Mouse (Mus musculus): ENCODE measurements around the gene Olfr215.
A peak's percentile ranks its signal among the peaks of the same experiment; 100 is the strongest.
"Not testable (repeated sequence)": the region's sequence is repeated elsewhere in the genome, so short reads cannot be mapped to it uniquely, and the experiment has no call there.

Gene Olfr215

DNA sequence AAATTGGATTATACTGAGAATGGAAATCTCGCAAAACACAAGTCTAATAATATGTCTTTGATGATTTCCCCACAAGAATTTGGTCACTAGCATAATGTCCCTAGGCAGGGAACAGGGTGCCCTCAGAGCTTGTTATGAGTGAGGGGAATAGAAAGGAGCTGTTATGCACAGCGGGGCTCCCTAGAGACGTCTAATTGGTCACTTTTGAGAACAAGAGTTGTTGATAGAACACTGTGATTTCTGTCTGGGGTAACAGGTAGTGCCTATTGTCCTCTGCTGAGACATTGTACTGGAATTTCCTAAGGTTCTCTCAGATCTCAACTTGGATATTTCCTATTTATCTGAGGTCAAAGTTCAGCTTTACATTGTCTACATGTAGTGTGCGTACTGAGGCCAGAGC is at the start of gene Olfr215:
TSS of gene Olfr215 (minus strand) at position 101 of the 400 bp plus-strand sequence.
- DNase-seq: no peak

DNA sequence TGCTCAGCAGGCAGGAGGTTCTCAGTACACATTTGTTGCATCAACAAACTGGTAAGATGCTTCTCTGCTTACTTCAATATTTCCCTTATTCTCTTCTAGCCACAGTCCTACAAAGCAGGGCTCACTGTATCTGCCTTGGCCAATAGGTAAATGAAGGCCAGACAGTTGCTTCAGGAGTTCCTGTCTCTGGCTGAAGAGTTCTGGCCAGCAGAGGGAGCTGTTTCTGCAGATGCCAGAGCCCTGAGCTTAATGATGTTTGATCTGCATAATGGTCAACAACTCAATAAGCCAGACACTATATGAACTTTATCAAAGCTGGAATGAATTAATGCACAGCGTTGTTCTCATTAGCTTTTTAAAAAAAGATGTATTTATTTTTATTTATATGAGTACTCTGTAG is 48.1 kb upstream of the Olfr215 start:
- DNase-seq: peak; percentile 74

DNA sequence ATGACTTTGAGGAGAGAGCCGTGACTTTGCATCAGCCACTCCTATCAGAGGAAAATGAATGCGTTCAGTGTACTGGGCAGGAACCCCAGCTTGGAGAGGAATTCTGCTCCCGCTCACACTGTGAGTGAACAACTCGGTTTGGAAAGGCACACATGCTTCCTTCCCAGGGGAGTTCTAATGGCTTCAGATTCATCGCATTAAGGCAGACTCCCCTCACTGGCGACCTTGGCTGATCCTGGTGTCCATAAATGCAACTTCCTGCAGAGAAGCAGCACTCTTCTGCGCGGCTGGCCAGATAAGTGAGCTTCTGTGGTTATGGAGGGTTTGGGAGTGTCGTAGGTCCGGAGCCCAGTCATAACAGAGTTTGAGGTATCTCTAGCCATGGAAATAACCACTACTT is 45.8 kb upstream of the Olfr215 start:
- DNase-seq: no peak

DNA sequence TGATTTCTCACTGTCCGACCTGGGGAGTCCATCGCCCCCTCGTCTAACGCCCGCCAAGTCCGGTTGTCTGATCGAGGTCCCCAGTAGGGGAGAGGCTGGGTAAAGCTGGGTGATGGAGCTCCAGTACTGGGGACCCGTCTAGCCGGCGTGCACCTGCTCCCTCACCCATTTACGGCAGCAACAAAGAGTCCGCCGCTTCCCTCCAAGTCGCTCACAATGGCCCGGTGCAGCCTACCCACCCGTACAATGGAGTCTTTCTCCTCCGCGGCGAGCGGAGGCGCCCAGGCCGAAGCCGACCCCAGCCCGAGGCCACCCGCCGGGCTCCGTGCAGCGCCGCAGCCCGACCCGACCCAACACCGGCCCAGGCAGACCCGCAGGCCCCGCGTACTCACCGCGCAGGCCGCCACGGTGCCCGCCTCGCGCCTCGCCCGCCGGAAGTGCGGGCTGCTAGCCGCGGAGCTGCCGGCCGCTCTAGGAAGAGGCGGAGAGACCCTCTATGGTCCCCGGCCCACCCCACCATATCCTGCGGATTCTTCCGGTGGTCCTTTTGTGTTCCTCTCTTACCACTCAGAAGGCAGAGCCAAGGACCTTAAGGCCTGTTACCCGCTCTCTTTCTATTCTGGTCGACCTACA is 44.7 kb upstream of the Olfr215 start, which contains the start of gene Zfp422:
TSS of gene Zfp422 (minus strand) at position 461 of the 633 bp plus-strand sequence.
- peak; percentile 54 for DNase-seq

GRCm38 (mm10) chr6:116628095-116628494 is 44.1 kb upstream of the Olfr215 start:
- no peak for DNase-seq

DNA sequence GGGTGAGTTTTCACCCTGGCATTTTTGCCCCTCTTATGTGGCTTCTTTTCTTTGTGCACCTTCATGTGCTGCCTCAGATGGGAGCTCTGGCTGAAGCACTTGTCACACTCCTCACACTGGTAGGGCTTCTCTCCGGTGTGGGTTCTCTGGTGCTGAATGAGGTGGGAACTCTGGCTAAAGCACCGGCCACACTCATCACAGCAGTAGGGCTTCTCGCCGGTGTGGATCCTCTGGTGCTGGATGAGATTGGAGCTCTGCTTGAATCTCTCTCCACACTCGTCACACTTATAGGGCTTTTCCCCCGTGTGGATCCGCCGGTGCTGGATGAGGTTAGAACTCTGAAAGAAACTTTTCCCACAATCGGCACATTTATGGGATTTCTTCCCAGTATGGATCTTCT is 42.4 kb upstream of the Olfr215 start:
- not testable (repeated sequence) for DNase-seq

DNA sequence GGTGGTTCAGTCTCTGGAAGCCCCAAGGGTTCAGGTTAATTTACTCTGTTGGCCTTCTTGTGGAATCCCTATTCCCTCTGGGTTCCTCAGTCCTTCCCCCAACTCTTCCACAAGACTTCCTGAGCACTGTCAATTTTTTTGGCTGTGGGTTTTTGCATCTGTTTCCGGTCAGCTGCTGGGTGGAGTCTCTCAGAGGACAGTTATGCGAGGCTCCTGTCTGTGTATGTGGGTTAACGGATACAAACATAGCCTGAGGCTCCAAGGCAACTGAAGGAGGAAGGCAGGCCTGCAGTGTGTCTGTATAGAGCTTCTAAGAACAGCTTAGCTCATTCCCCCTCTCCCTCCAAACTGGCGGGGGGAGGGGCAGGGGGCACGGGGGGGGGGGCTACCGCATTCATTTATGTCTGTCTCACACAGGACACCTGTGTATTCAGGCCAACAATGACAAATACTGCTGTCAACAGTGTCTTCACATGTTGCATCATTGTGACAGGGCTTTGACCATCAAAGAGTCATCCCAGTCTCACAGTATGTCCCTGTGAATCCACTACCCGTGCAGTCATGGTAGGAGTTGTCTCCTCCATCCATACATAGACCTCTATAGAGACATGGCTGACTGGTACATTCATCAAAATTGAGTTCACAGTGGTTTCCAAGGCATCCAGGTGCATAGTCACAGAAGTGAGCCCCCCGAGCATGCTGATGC is 37.5 kb upstream of the Olfr215 start:
- DNase-seq: no peak

DNA sequence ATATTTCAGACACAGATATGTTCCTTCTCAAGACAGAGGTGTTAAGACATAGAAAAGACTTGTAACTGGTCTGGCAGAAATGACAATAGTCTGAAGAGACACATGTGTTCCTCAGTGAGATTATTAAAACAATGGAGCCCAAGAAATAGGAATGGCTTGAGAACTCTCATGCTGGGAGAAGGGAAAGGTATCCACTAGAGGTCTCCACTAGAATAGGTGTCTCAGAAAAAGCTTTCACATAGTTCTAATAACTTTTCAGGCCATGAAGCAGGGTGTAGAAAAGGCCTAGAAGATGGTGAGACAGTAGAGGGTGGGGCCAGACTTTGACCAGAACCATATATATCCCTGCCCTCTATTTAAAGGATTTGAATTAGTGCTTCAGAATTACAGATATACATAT is 34.1 kb upstream of the Olfr215 start:
- DNase-seq: no peak

GRCm38 (mm10) chr6:116615719-116616118 is 31.7 kb upstream of the Olfr215 start:
- DNase-seq: no peak

DNA sequence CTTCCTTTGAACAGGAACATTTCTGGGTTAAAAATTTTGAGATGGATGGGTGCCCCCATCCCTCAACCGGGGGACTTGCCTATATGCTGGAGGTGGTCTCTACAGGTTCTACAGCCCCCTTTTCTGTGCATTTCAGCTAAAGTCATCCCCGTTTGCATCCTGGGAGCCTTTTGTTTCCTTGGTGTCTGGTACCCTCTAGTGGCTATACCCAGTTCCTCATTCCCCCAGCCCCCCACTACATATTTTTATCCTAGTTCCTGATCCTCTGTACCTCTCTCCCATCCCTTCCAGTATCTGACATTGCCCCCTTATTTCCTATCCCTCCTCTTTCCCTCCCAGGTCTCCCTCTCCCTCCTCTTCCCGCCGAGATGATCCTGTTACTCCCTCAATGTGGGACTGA is 23.2 kb upstream of the Olfr215 start:
- no peak for DNase-seq

- DNase-seq: not testable (repeated sequence)
These were observed 17.0 kb upstream of the Olfr215 start for GRCm38 (mm10) chr6:116600969-116601368.

- peak; percentile 11 for DNase-seq
These were observed 14.2 kb downstream of the Olfr215 start for GRCm38 (mm10) chr6:116569834-116570233.

- DNase-seq: no peak
These were observed 29.0 kb downstream of the Olfr215 start for GRCm38 (mm10) chr6:116554952-116555351.

DNA sequence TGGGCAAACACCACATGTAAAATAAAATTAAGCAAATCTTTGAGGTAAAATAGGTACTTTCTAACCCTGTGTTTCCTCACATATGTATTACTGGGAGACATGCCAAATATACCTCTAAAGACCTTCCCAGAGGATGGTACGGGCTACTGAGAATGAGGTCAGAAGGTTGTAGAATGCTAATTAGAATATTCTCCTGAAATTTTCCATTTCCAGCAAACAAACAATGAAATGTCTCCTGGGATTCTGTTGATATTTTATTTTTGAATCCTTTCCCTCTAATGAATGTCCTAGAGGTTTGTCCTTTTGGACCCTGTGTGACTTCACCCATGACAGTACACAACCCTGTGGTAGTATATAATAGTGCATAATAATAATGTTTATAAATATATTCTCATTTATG is 30.1 kb downstream of the Olfr215 start, which contains the start of gene Olfr214:
TSS of gene Olfr214 (plus strand) at position 301 of the 400 bp plus-strand sequence.
- no peak for DNase-seq

- DNase-seq: not testable (repeated sequence)
These were observed 33.2 kb downstream of the Olfr215 start, which contains the start of gene Gm5580 for GRCm38 (mm10) chr6:116550841-116551240. Gene Gm5580, plus strand, starts transcription at chr6:116551141.

GRCm38 (mm10) chr6:116542500-116542899 is 41.5 kb downstream of the Olfr215 start:
- DNase-seq: no peak

DNA sequence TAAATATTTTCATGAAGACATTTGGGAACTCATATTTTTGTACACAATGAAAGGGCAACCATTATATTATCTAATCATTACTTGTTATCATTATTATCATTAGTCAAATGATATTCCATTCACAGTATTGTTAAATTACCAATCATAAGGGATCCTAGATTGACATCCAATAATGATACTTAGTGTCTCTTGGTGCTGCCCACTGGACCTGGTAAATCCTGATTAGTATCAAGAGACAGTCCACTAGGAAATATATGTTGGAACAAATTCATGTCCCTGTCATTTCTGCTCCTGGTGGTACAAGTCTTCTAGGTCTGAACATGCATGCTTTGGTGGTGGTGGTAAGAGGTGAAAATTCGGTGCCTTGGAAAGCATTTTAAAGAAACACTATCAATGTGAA is 45.8 kb downstream of the Olfr215 start, which contains the start of gene Olfr213:
TSS of gene Olfr213 (plus strand) at position 301 of the 400 bp plus-strand sequence.
- no peak for DNase-seq

Measured in right cerebral cortex, adult 18-20 months (tissue).